Mouse (Mus musculus) stomach, postnatal 0 days (tissue): ENCODE data around the gene Pou6f2.

ENCODE experiments used
- CTCF ChIP-seq: IDR thresholded peaks from 2 replicates; pipeline ENCODE4 v1.5.1; 2016; ENCODE audit warnings: antibody characterized with exemption, low read depth, mild to moderate bottlenecking, moderate library complexity
- EP300 ChIP-seq: optimal IDR thresholded peaks from 2 replicates; pipeline ENCODE3; 2016; ENCODE audit warnings: antibody characterized with exemption

GRCm38 (mm10) chr13:18128826-18129225 is 268.7 kb downstream of the Pou6f2 start:
- TF ChIP-seq CTCF = no peak
- TF ChIP-seq EP300 = no peak
